Mouse (Mus musculus) activated CD4-positive, CD25-positive, alpha-beta regulatory T cell, adult 4 months (primary cell): ENCODE measurements around the gene Gm20738. TPM values are rescaled to one million over a fixed set of nuclear protein-coding genes. Genes with fewer than 3 reads are reported as not detected.
"Not testable (repeated sequence)": the region's sequence is repeated elsewhere in the genome, so short reads cannot be mapped to it uniquely, and the experiment has no call there.

Source experiments
- ATAC-seq: one replicate; pipeline ENCODE4 v1.8.0; 2017
- polyA plus RNA-seq, 2 experiments: library from polyadenylated mRNA; unstranded; fragments of 100-300 nt; shearing (Covaris generic); gene quantifications; one replicate each; pipeline ENCODE4 v1.2.1; 2017

Gene Gm20738
- polyA plus RNA-seq = not detected

GRCm38 (mm10) chrY:37957511-37957910, at the start of gene Gm20738:
Gm20738 (plus strand) TSS chrY:37957811.
- not testable (repeated sequence) for ATAC-seq
